Mouse (Mus musculus): ENCODE data around the gene Tet3. TPM values are rescaled to one million over a fixed set of nuclear protein-coding genes. Genes with fewer than 3 reads are reported as not detected.

Gene Tet3
- polyA plus RNA-seq, 1 experiment from 2014 or later = 57.9 TPM

DNA sequence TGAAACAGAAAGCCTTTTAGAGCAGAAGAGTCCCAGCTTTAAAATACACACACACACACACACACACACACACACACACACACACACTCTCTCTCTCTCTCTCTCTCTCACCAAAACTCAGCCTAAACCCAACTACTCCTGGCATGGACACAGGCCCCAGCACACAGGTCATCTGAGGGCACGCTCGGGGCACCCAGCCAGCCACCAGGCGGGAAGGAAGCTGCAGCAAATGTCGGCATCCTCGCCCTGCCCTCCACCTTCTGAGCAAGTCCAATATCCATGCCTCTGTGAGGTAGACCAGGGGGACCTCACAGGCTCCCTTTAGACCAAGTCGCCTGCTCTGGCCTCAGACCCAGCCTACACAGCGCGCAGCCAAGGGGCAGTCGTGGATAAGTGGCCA lies 14.4 kb upstream of the Tet3 start:
- H3K4me3 ChIP-seq (replicated peaks) = no peak overlapping the region
- no peak for ATAC-seq (ENCODE audit: low FRiP score)
- no peak overlapping the region for H3K4me2 ChIP-seq
- H3K27ac ChIP-seq (replicated peaks) = no peak overlapping the region
- H3K9ac ChIP-seq (replicated peaks) = no peak overlapping the region
- WGBS = 82% methylated on average over 9 of the region's 9 CpGs
- H3K36me3 ChIP-seq = no peaks in the 10 kb centered on the region
- no peaks in the 10 kb centered on the region for H3K9me3 ChIP-seq (replicated peaks)
- no peaks in the 10 kb centered on the region for H3K4me1 ChIP-seq
- H3K27me3 ChIP-seq (replicated peaks) = no peaks in the 10 kb centered on the region

GRCm38 (mm10) chr6:83471739-83472138 lies 12.9 kb upstream of the Tet3 start:
- Histone ChIP-seq H3K4me3 (replicated peaks) (no peak overlapping the region), H3K9me3 (replicated peaks) (no peaks in the 10 kb centered on the region), H3K4me1 (no peaks in the 10 kb centered on the region), H3K27me3 (replicated peaks) (no peaks in the 10 kb centered on the region), H3K36me3 (no peaks in the 10 kb centered on the region), H3K9ac (replicated peaks) (no peak overlapping the region), H3K27ac (replicated peaks) (no peak overlapping the region), H3K4me2 (no peak overlapping the region)
- WGBS = 91% methylated on average over 7 of the region's 7 CpGs
- ATAC-seq (ENCODE audit: low FRiP score) = no peak

- Histone ChIP-seq H3K4me1 (no peaks in the 10 kb centered on the region), H3K9me3 (replicated peaks) (no peaks in the 10 kb centered on the region), H3K9ac (replicated peaks) (no peak overlapping the region), H3K27ac (replicated peaks) (no peak overlapping the region), H3K27me3 (replicated peaks) (no peaks in the 10 kb centered on the region), H3K4me2 (no peak overlapping the region), H3K4me3 (replicated peaks) (no peak overlapping the region), H3K36me3 (no peaks in the 10 kb centered on the region)
- no peak for ATAC-seq (ENCODE audit: low FRiP score)
Observed at GRCm38 (mm10) chr6:83464011-83464410, 5.1 kb upstream of the Tet3 start.

DNA sequence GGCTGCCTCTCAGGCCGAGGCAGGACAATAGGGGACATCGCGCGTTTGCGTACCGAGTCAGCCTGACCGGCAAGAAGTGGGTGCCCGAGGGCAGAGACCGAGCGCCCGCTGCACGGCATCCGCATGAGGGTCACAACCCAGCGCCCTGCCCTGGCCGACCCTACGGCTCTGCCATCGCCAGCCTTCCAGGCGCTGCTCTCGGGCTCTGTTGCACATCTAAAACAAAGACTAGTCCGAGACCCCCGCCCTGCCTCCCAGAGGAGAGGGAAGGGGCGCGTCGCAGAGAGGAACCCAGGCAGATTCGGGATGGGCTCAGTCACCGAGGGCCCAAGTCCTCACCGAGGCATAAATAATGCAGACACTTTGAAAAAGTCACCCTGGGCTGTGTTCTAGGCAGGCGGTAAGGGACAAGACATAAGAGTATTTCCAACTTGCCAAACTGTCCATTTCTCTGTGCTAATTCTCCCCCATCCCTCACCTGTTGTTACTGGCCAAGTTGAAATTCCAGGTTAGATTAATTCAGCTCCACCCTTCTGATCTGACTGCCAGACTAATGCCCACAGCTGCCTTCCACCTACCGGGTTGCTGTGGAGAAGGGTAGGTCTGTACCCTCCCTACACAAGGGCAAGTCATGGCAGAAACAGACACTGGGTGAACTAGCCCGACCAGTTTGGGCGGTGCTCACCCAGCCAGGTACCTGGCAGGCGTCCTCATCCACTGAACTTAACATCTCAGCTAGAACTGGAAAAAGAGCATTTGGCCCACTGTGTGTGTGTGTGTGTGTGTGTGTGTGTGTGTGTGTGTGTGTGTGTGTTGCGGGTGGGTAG lies 1.7 kb downstream of the Tet3 start:
- Histone ChIP-seq H3K27me3 (replicated peaks) (no peaks in the 10 kb centered on the region), H3K9ac (replicated peaks) (peak overlapping the region; percentile 91), H3K4me1 (peaks cover 44% of the 10 kb centered on the region), H3K4me2 (peak overlapping the region; percentile 94), H3K36me3 (no peaks in the 10 kb centered on the region), H3K4me3 (replicated peaks) (peak overlapping the region; percentile 78), H3K9me3 (replicated peaks) (no peaks in the 10 kb centered on the region), H3K27ac (replicated peaks) (peak overlapping the region; percentile 93)
- ATAC-seq (ENCODE audit: low FRiP score) = peak; percentile 42
- 6% methylated on average over 33 of the region's 33 CpGs for WGBS

- H3K27ac ChIP-seq (replicated peaks) = peak overlapping the region; percentile 93
- H3K36me3 ChIP-seq = no peaks in the 10 kb centered on the region
- H3K4me3 ChIP-seq (replicated peaks) = peak overlapping the region; percentile 78
- H3K4me2 ChIP-seq = peak overlapping the region; percentile 94
- peak overlapping the region; percentile 91 for H3K9ac ChIP-seq (replicated peaks)
- 0% methylated on average over 52 of the region's 105 CpGs for WGBS
- no peaks in the 10 kb centered on the region for H3K27me3 ChIP-seq (replicated peaks)
- ATAC-seq (ENCODE audit: low FRiP score) = peak; percentile 79
- no peaks in the 10 kb centered on the region for H3K9me3 ChIP-seq (replicated peaks)
- peaks cover 53% of the 10 kb centered on the region for H3K4me1 ChIP-seq
Observed at GRCm38 (mm10) chr6:83456131-83456983, 2.5 kb downstream of the Tet3 start.

- peaks cover 61% of the 10 kb centered on the region for H3K4me1 ChIP-seq
- H3K4me3 ChIP-seq (replicated peaks) = peak overlapping the region; percentile 78
- peak; percentile 46 for ATAC-seq (ENCODE audit: low FRiP score)
- H3K9me3 ChIP-seq (replicated peaks) = no peaks in the 10 kb centered on the region
- peak overlapping the region; percentile 93 for H3K27ac ChIP-seq (replicated peaks)
- H3K36me3 ChIP-seq = no peaks in the 10 kb centered on the region
- peak overlapping the region; percentile 94 for H3K4me2 ChIP-seq
- WGBS = 1% methylated on average over 30 of the region's 41 CpGs
- no peaks in the 10 kb centered on the region for H3K27me3 ChIP-seq (replicated peaks)
- H3K9ac ChIP-seq (replicated peaks) = peak overlapping the region; percentile 91
Observed at GRCm38 (mm10) chr6:83455328-83456130, 3.4 kb downstream of the Tet3 start.

DNA sequence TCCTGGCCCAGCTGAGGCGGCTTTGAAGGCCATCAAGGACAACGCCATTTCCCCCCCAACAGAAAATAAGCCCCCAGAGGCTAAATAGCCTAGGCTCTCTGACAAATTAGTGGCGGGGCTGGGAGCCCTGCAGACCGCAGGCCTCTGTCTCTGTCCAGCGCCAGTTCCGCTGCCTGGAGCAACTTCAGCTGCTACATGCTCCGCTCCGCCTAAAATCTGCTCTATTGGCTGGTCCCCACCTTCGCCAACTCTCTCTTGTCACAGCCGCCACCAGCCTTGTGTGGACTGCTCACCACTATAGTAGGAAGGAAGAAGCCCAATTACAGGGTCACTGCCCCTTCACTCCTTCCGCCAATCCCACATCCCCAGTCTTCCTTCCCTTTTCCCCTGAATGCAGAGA lies 5.2 kb downstream of the Tet3 start:
- 22% methylated on average over 11 of the region's 11 CpGs for WGBS
- no peaks in the 10 kb centered on the region for H3K36me3 ChIP-seq
- peak overlapping the region; percentile 78 for H3K4me3 ChIP-seq (replicated peaks)
- no peaks in the 10 kb centered on the region for H3K9me3 ChIP-seq (replicated peaks)
- no peak overlapping the region for H3K27ac ChIP-seq (replicated peaks)
- H3K4me2 ChIP-seq = peak overlapping the region; percentile 94
- no peaks in the 10 kb centered on the region for H3K27me3 ChIP-seq (replicated peaks)
- 0 out of 2 replicates have a peak, but pooled peaks have one; percentile 4 for ATAC-seq (ENCODE audit: low FRiP score)
- H3K4me1 ChIP-seq = peaks cover 77% of the 10 kb centered on the region
- H3K9ac ChIP-seq (replicated peaks) = peak overlapping the region; percentile 91

DNA sequence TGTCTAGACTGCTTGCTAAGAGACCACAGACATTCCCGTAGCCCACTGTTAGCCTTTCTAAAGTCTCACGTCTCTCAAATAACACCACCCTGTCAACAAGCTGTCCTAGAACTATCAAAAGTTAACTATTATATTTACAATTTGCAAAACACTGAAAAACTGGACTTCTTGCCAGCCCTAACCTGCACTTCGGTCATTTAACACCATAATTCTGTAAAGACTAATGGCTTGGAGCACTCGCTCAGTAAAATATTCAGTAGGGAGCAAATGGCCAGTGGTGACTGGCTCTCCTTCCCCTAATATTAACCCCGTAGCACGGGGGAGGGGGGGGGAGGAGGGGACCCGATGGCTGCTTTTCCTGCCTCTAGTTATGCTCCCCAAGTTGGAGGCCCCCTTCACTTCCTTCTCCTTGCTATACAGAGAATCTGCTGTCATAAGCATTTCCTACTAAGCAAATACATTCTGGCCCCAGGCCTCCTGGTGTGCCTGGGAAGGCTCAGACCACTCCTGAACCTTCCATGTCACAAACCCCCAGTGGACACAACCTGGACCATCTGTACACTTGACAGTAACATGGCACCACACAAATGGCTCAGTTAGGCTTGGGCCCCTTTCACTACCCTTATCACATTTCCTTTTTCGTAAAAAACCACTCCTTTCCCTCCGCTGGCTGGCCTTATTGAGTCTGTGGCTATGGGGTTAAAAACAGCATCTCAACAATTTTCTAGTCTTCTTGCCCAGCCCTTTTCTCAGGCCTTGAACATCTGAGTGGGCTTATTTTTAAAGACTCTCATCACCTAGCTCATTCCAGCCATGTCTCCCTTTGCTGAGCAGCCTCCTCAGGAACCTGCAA lies 8.2 kb downstream of the Tet3 start:
- 79% methylated on average over 9 of the region's 9 CpGs for WGBS
- peaks cover 84% of the 10 kb centered on the region for H3K4me1 ChIP-seq
- no peaks in the 10 kb centered on the region for H3K9me3 ChIP-seq (replicated peaks)
- peak overlapping the region; percentile 41; the same call in 1 of the 2 replicates for H3K4me2 ChIP-seq
- no peak overlapping the region for H3K4me3 ChIP-seq (replicated peaks)
- 0 out of 2 replicates have a peak, but pooled peaks cover 8% of the 10 kb centered on the region for H3K36me3 ChIP-seq
- H3K27ac ChIP-seq (replicated peaks) = 0 out of 2 replicates have a peak overlapping the region, but pooled peaks have one; percentile 10
- no peak for ATAC-seq (ENCODE audit: low FRiP score)
- no peak overlapping the region for H3K9ac ChIP-seq (replicated peaks)
- H3K27me3 ChIP-seq (replicated peaks) = no peaks in the 10 kb centered on the region

GRCm38 (mm10) chr6:83449440-83449839 lies 9.4 kb downstream of the Tet3 start:
- H3K4me1 ChIP-seq = peaks cover 82% of the 10 kb centered on the region
- 59% methylated on average over 3 of the region's 3 CpGs for WGBS

DNA sequence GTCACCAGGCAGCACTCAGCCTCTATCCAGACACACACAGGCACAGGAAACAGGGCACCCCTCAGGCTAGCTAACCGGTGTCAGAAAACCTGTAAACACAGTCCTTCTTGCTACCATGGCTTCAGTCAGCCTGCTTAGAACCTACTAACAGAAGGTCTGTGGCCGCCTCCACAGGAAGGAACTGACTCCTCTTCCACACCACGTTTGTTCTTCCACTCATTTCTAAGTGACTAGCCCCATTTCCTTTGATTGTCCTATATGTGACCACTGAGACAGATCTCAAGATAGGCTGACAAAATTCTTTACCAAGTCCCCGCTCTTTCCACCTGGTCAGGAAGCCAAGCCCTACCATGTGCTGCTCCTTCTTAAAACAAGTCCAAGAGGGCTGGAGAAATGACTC lies 10.0 kb downstream of the Tet3 start:
- Histone ChIP-seq H3K27ac (replicated peaks) (no peak overlapping the region), H3K4me1 (peaks cover 82% of the 10 kb centered on the region), H3K9ac (replicated peaks) (no peak overlapping the region), H3K4me2 (no peak overlapping the region), H3K9me3 (replicated peaks) (no peaks in the 10 kb centered on the region), H3K27me3 (replicated peaks) (no peaks in the 10 kb centered on the region), H3K4me3 (replicated peaks) (no peak overlapping the region), H3K36me3 (0 out of 2 replicates have a peak, but pooled peaks cover 8% of the 10 kb centered on the region)
- ATAC-seq (ENCODE audit: low FRiP score) = no peak
- 86% methylated on average over 4 of the region's 4 CpGs for WGBS

More at GRCm38 (mm10) chr6:83449440-83449839, 9.4 kb downstream of the Tet3 start:
- H3K9me3 ChIP-seq (replicated peaks) = no peaks in the 10 kb centered on the region
- H3K27ac ChIP-seq (replicated peaks) = no peak overlapping the region
- H3K27me3 ChIP-seq (replicated peaks) = no peaks in the 10 kb centered on the region
- 0 out of 2 replicates have a peak, but pooled peaks cover 8% of the 10 kb centered on the region for H3K36me3 ChIP-seq
- no peak overlapping the region for H3K4me3 ChIP-seq (replicated peaks)
- H3K9ac ChIP-seq (replicated peaks) = no peak overlapping the region
- no peak overlapping the region for H3K4me2 ChIP-seq
- no peak for ATAC-seq (ENCODE audit: low FRiP score)
